Mouse (Mus musculus) intestine, embryonic 14.5 days (tissue): ENCODE measurements at regions not wholly inside any gene's neighbourhood (a gene's known extent, or its start where the extent isn't known, plus 50 kb on each side); places are given as distances from the start of the nearest gene placed in this dataset.

Source experiments
- ATAC-seq: fragments of 200-750 bp; cut with Nextera tagmentation; replicated peaks from 2 replicates; pipeline ENCODE4 v1.8.0; 2017; ENCODE audit warnings: low read depth, moderate number of reproducible peaks, moderate TSS enrichment, moderate library complexity; ENCODE audit not compliant: low FRiP score, low TSS enrichment
- DNase-seq: peaks from one replicate; pipeline ENCODE4 v3.0.0-alpha.2; 2018; ENCODE audit warnings: low spot score
- H3K27ac ChIP-seq: fragments of 300-500 bp; sonication (generic); 2 replicates; pipeline ENCODE4 v1.5.1; 2014; ENCODE audit warnings: low read depth, mild to moderate bottlenecking, control low read depth
- H3K27me3 ChIP-seq: fragments of 300-500 bp; sonication (generic); replicated peaks from 2 replicates; pipeline ENCODE4 v1.6.1; 2014; ENCODE audit warnings: low read length, control low read depth; ENCODE audit not compliant: control insufficient read depth, insufficient read depth
- H3K36me3 ChIP-seq: fragments of 300-500 bp; sonication (generic); 2 replicates; pipeline ENCODE4 v1.6.1; 2014; ENCODE audit warnings: low read length, control low read depth; ENCODE audit not compliant: control insufficient read depth, insufficient read depth
- H3K4me1 ChIP-seq: fragments of 300-500 bp; sonication (generic); replicated peaks from 2 replicates; pipeline ENCODE4 v1.6.1; 2014; ENCODE audit warnings: low read length, control low read depth, mixed read lengths; ENCODE audit not compliant: control insufficient read depth, insufficient read depth
- H3K4me2 ChIP-seq: fragments of 300-500 bp; sonication (generic); 2 replicates; pipeline ENCODE4 v1.6.1; 2014; ENCODE audit warnings: low read length
- H3K4me3 ChIP-seq: fragments of 300-500 bp; sonication (generic); 2 replicates; pipeline ENCODE4 v1.5.1; 2014; ENCODE audit warnings: low read depth, low read length, control low read depth, mixed read lengths
- H3K9ac ChIP-seq: fragments of 300-500 bp; sonication (generic); 2 replicates; pipeline ENCODE4 v1.6.1; 2014; ENCODE audit warnings: mild to moderate bottlenecking, low read length
- H3K9me3 ChIP-seq: fragments of 300-500 bp; sonication (generic); 2 replicates; pipeline ENCODE4 v1.6.1; 2016; ENCODE audit warnings: low read length, control low read depth; ENCODE audit not compliant: control insufficient read depth
- WGBS: fragments of 180-500 bp; shearing (Covaris S2); extraction: QIAGEN DNeasy Blood & Tissue Kit; methylation state at CpG from one replicate; pipeline ENCODE4 v1.1.7; 2014; 5-methylcytosine and 5-hydroxymethylcytosine counted together

DNA sequence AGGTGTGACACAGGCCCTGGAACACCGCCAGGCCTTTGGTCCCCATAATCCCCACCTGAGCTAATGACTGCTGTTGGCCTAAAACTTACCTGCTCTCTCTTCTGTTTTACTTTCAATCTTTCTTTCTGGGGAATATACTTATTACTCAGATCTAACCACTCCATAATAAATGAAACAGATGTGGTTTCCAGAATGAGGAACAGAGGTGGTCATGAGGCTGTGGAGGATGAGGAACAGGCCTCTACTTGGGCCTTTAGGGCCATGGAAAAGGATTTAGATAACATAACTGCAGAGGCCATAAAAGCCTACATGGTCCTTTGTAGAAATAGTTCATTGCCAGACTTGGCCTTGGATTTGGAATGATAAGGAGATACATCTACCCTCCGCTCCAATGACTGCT, 74.1 kb downstream of the B3gnt5 start:
- 80% methylated on average over 2 of the region's 2 CpGs for WGBS
- ATAC-seq, result no peak
- H3K36me3 ChIP-seq, result no peaks in the 10 kb centered on the region

DNA sequence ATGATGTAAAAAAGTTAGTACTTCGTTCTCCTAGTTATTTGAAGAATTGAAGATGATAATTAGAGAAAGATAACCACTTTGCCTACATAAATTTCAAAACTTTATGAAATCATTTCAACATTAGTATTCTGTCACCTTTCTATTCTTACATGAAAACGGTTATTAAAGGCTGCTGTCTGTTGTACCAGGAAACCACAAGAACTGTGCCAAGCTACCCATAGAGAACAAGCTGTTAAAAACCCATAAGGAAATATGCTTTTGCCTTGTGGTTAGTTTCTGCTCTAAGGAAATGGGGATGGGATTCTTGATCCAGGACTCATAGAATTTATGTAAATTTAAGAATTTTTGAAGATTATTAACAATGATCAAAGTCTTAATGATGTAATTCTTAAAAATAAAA, 74.7 kb downstream of the B3gnt5 start:
- no peaks in the 10 kb centered on the region for H3K4me1 ChIP-seq
- no peak for ATAC-seq
- WGBS, result 78% methylated on average over 2 of the region's 2 CpGs
- H3K36me3 ChIP-seq, result no peaks in the 10 kb centered on the region
- H3K4me3 ChIP-seq, result no peak overlapping the region
- no peak overlapping the region for H3K27ac ChIP-seq
- H3K9ac ChIP-seq, result no peak overlapping the region
- no peak overlapping the region for H3K4me2 ChIP-seq
- no peaks in the 10 kb centered on the region for H3K9me3 ChIP-seq
- no peak for DNase-seq
- no peaks in the 10 kb centered on the region for H3K27me3 ChIP-seq

More for the DNA sequence above, 74.1 kb downstream of the B3gnt5 start:
- Histone ChIP-seq H3K4me3 (no peak overlapping the region), H3K4me2 (no peak overlapping the region), H3K4me1 (no peaks in the 10 kb centered on the region), H3K9me3 (no peaks in the 10 kb centered on the region), H3K27me3 (no peaks in the 10 kb centered on the region), H3K27ac (no peak overlapping the region), H3K9ac (no peak overlapping the region)
- no peak for DNase-seq

DNA sequence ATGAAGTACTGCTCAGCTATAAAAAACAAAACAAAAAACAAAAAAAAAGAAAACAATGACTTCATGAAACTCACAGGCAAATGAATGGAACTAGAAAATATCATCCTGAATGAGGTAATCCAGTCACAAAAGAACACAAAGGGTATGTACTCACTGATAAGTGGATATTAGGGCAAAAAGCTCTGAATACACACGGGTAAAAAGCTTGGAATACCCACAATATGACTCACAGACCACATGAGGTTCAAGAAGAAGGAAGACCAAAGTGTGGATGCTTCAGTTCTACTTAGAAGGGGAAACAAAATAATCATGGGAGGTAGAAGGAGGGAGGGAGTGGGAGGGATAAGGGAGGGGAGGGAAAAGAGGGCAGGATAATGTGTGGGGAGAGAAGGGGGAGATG, 79.8 kb downstream of the B3gnt5 start:
- no peak overlapping the region for H3K4me3 ChIP-seq
- WGBS, result 57% methylated on average over 1 of the region's 1 CpGs
- DNase-seq (no peak), ATAC-seq (no peak)
- no peak overlapping the region for H3K4me2 ChIP-seq
- no peaks in the 10 kb centered on the region for H3K9me3 ChIP-seq
- no peaks in the 10 kb centered on the region for H3K36me3 ChIP-seq
- H3K9ac ChIP-seq, result no peak overlapping the region
- H3K27ac ChIP-seq, result no peak overlapping the region
- no peaks in the 10 kb centered on the region for H3K4me1 ChIP-seq
- no peaks in the 10 kb centered on the region for H3K27me3 ChIP-seq

DNA sequence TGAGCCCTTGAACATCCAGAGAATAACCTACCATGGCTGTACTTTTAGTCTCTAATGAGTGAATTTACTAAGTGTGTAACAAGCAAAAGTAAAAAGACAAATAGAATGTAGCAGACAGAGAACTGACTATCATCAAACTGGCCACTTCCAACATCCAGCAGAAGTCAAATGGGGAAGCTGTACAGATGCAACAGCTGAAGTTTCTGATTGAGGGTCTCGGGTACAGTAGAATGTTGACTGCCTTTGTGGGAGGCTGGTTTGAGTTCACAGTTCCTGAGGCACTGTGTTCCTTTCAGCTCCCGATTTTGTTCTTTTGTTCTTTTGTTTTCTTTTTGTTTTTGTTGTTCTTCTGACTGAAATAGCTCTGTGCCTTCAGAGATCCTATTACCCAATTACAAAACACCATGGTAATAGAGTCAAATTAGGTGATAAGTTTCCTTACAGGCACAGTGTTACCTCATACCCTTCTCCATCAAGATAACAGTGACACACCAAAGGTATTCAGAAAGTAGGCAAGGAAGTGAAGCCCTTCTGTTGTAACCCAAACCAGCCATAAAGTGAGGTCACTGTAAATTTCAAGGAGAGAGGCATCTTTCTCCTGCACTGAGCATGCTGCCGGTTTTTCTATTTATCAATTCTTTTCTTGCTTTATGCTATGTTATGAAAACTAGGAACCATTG, 82.5 kb downstream of the B3gnt5 start:
- ATAC-seq (no peak), DNase-seq (no peak)
- Histone ChIP-seq H3K4me1 (no peaks in the 10 kb centered on the region), H3K36me3 (no peaks in the 10 kb centered on the region), H3K9ac (no peak overlapping the region), H3K4me2 (no peak overlapping the region), H3K27ac (no peak overlapping the region), H3K9me3 (no peaks in the 10 kb centered on the region), H3K4me3 (no peak overlapping the region), H3K27me3 (no peaks in the 10 kb centered on the region)
- WGBS, result 47% methylated on average over 3 of the region's 3 CpGs

DNA sequence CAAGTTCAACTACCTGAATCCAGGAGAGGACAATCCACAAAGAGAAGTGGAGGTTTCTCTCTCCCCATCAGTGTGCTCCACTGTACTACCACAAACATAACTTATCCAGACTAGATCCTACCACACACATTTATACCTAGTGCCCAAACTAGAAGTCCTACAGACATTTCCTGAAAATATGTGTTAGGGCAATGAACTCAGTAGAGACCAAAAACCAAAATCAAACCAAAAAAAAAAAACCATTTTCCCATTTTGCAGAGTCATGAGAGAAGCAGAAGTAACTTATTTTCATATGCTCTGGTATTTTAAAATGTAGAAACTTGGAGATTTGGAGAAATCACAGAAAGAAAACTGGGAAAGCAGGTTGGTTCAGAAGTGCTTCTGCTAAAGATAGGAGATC, 83.7 kb downstream of the B3gnt5 start:
- no peak for DNase-seq
- Histone ChIP-seq H3K36me3 (no peaks in the 10 kb centered on the region), H3K4me3 (no peak overlapping the region), H3K9ac (no peak overlapping the region), H3K9me3 (no peaks in the 10 kb centered on the region), H3K27ac (no peak overlapping the region), H3K4me1 (no peaks in the 10 kb centered on the region), H3K27me3 (no peaks in the 10 kb centered on the region), H3K4me2 (no peak overlapping the region)
- ATAC-seq, result no peak

DNA sequence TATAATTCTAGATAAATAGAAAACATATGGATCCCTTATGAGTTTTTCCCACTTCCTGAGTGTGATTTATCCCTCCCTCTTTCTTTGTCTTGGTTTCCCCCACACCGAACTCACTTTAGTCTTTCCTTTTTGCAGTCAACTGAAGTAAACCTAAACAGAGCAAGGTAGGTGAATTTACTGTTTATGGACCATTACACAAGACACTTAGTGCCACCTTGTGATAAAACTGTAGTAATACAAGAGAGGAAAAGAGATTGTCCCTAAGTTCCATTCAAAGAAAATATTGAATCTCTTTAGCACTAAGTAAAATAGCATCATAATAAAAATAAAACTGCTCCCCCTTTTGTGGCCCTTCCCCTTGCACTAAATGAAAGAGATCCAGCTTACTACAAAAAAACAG, 88.4 kb downstream of the B3gnt5 start:
- H3K27me3 ChIP-seq, result no peaks in the 10 kb centered on the region
- no peak for ATAC-seq
- no peak overlapping the region for H3K9ac ChIP-seq
- H3K36me3 ChIP-seq, result no peaks in the 10 kb centered on the region
- no peak overlapping the region for H3K4me2 ChIP-seq
- H3K9me3 ChIP-seq, result peaks cover 4% of the 10 kb centered on the region
- WGBS, result 41% methylated on average over 1 of the region's 1 CpGs
- no peak for DNase-seq
- no peak overlapping the region for H3K4me3 ChIP-seq
- no peak overlapping the region for H3K27ac ChIP-seq
- no peaks in the 10 kb centered on the region for H3K4me1 ChIP-seq

DNA sequence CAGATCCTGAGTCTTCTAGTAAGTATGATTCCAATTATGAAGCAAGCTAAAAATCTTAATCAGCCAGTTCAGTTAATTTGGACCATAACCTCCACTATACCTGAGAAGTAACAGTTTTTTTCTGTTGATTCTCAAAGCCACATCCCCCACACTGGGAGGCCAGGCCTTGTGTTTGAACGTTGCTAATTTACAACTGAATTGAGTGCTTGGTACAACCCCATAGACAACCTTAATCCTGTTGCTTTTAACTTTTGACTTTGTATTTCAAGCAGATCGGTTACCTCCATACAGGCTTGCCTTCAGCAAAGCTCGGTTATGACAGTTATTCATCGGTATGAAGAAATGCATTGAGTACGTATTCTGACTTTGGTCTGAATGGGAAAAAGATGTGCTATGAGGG, 105.3 kb downstream of the B3gnt5 start:
- whole genome bisulfite sequencing, result 75% methylated on average over 5 of the region's 5 CpGs
- no peaks in the 10 kb centered on the region for H3K4me1 ChIP-seq
- H3K4me3 ChIP-seq, result no peak overlapping the region
- no peaks in the 10 kb centered on the region for H3K27me3 ChIP-seq
- DNase-seq (no peak), ATAC-seq (no peak)
- H3K9ac ChIP-seq, result no peak overlapping the region
- H3K9me3 ChIP-seq, result no peaks in the 10 kb centered on the region
- no peaks in the 10 kb centered on the region for H3K36me3 ChIP-seq
- no peak overlapping the region for H3K27ac ChIP-seq
- no peak overlapping the region for H3K4me2 ChIP-seq

DNA sequence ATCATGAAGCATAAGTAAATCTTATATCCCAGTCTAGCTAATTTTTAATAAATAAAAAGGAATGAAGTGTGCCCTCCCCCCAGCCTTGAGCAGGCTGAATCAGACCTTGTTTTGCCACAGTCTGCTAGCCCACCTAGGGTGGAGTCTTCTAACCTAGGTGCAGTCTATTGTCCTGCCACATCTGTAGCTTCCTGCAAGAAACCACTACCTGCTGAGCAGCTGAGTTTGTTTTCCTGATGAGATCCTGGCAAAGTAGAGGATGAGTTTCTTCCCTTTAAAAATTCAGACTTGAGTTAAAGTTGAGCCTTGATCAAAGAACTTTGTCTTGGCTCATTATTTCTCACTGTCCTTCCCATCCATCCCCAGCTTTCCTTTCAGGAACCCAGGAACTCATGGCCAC, 105.9 kb downstream of the B3gnt5 start:
- Histone ChIP-seq H3K27me3 (no peaks in the 10 kb centered on the region), H3K4me1 (no peaks in the 10 kb centered on the region), H3K27ac (no peak overlapping the region), H3K4me2 (no peak overlapping the region), H3K4me3 (no peak overlapping the region), H3K9me3 (no peaks in the 10 kb centered on the region), H3K36me3 (no peaks in the 10 kb centered on the region), H3K9ac (no peak overlapping the region)
- DNase-seq (no peak), ATAC-seq (no peak)

DNA sequence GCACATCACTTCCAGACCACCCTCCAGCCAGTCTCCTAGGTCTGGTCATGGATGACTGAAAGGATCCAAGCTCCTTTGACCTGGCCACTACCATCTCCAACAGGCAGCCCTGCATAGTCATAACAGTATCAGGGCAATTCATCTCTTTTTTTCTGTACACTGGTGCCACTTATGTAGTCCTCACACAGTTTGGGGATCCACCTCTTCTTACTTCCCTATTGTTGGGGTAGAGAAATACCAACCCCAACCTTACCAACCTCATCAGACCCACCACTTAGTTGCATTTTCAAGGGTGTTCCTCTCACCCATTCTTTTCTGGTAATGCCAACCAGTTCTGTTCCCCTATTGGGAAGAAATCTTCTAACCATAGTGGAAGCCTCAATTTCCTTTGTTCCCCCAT, 109.4 kb downstream of the B3gnt5 start:
- H3K4me2 ChIP-seq, result no peak overlapping the region
- H3K27me3 ChIP-seq, result no peaks in the 10 kb centered on the region
- no peak overlapping the region for H3K4me3 ChIP-seq
- no peaks in the 10 kb centered on the region for H3K4me1 ChIP-seq
- H3K9ac ChIP-seq, result no peak overlapping the region
- no peak overlapping the region for H3K27ac ChIP-seq
- no peak for DNase-seq
- no peaks in the 10 kb centered on the region for H3K36me3 ChIP-seq
- no peak for ATAC-seq
- no peaks in the 10 kb centered on the region for H3K9me3 ChIP-seq
